Mouse (Mus musculus): Measurements from ENCODE around the gene Theg. TPM values are rescaled to one million over a fixed set of nuclear protein-coding genes. Genes with fewer than 3 reads are reported as not detected.

Gene Theg
- total and polyA plus RNA-seq, 3 experiments: not detected

DNA sequence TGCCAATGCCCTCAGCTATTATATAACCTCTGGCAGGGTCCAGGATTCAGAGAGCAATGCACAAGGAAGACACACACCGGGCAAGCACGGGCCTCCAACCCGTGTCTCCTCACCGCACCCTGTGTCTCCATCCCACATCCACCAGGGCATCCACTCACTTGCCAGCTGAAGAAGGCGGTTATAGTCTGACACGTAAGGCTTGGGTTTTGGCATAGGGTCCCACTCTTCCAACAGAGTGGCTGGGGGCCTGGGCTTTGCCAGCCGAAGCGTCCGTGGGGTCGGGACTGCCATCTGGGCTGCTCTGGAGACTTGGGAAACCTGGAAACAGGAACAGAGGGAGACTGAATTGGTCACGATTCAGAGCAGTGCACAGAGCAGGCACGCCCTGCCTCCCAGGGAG is 7.3 kb downstream of the Theg start:
- no peak for TF ChIP-seq UBTF (IDR thresholded peaks at IDR 0.05; ENCODE audit: borderline replicate concordance, insufficient read depth, low read depth, low read length)
- no peak for TF ChIP-seq TAL1 (IDR thresholded peaks at IDR 0.05; ENCODE audit: low read length)
- TF ChIP-seq KAT2A (conservative IDR thresholded peaks at IDR 0.05; ENCODE audit: low read depth, low read length): no peak
- no peak for TF ChIP-seq MAZ (IDR thresholded peaks at IDR 0.05; ENCODE audit: low read depth, low read length)
- TF ChIP-seq MEF2A (IDR thresholded peaks at IDR 0.05; ENCODE audit: extremely low read depth, insufficient replicate concordance, low read depth, low read length, poor library complexity, severe bottlenecking): no peak
- TF ChIP-seq MAX (IDR thresholded peaks at IDR 0.05; ENCODE audit: low read length): no peak
- TF ChIP-seq MYC (IDR thresholded peaks at IDR 0.05; ENCODE audit: low read depth, low read length): no peak
- no peak for TF ChIP-seq ZNF384 (IDR thresholded peaks at IDR 0.05; ENCODE audit: low read depth, low read length)
- no peak for TF ChIP-seq E2F4 (IDR thresholded peaks at IDR 0.05; ENCODE audit: borderline replicate concordance, low read depth, low read length)
- TF ChIP-seq SMC3 (IDR thresholded peaks at IDR 0.05; ENCODE audit: low read depth, low read length): no peak
- no peak for TF ChIP-seq ELF1 (IDR thresholded peaks at IDR 0.05; ENCODE audit: low read depth, low read length)
- TF ChIP-seq NELFE (IDR thresholded peaks at IDR 0.05; ENCODE audit: low read depth, low read length): no peak
- TF ChIP-seq CHD1 (IDR thresholded peaks at IDR 0.05; ENCODE audit: low read depth, low read length): no peak
- TF ChIP-seq RAD21 (IDR thresholded peaks at IDR 0.05; ENCODE audit: low read depth, low read length): no peak
- TF ChIP-seq NRF1 (IDR thresholded peaks at IDR 0.05; ENCODE audit: insufficient read depth, low read depth, low read length, poor library complexity, severe bottlenecking): no peak
- TF ChIP-seq POLR2A (IDR thresholded peaks at IDR 0.05; ENCODE audit: control insufficient read depth in 1 of 2, insufficient read depth in 1 of 2, low read depth in 1 of 2, low read length in 2 of 2, poor library complexity in 1 of 2): no peak
- no peak for TF ChIP-seq USF2 (IDR thresholded peaks at IDR 0.05; ENCODE audit: borderline replicate concordance in 1 of 2, insufficient read depth in 1 of 2, low read depth in 1 of 2, low read length in 2 of 2)
- no peak for TF ChIP-seq RCOR1 (IDR thresholded peaks at IDR 0.05; ENCODE audit: low read depth, low read length)
- no peak for TF ChIP-seq USF1 (IDR thresholded peaks at IDR 0.05; ENCODE audit: low read depth, low read length)
- no peak for TF ChIP-seq ZMIZ1 (IDR thresholded peaks at IDR 0.05; ENCODE audit: low read depth, low read length)
- Histone ChIP-seq H3K27ac (ENCODE audit: control insufficient read depth, low read depth, low read length) (no peak overlapping the region), H3K36me3 (ENCODE audit: control insufficient read depth in 1 of 2, insufficient read depth in 2 of 2, low read length in 2 of 2) (no peaks in the 10 kb centered on the region), H3K4me1 (ENCODE audit: control insufficient read depth in 1 of 2, insufficient read depth in 2 of 2, low read length in 2 of 2) (no peaks in the 10 kb centered on the region), H3K27me3 (ENCODE audit: control insufficient read depth in 1 of 2, insufficient read depth in 2 of 2, low read length in 2 of 2) (no peaks in the 10 kb centered on the region; a peak in 1 of 4 replicates), H3K79me2 (ENCODE audit: control insufficient read depth, insufficient read depth, low read length, poor library complexity) (no peaks in the 10 kb centered on the region), H3K4me3 (ENCODE audit: control insufficient read depth in 1 of 2, insufficient read depth in 1 of 2, low read depth in 2 of 2, low read length in 2 of 2) (no peak overlapping the region), H3K9ac (ENCODE audit: control insufficient read depth, low read depth, low read length, poor library complexity, severe bottlenecking) (no peak overlapping the region), H3K9me3 (replicated peaks; ENCODE audit: insufficient read depth, low read length) (no peaks in the 10 kb centered on the region)
- DNase-seq (ENCODE audit: low read depth, low spot score): no peak

DNA sequence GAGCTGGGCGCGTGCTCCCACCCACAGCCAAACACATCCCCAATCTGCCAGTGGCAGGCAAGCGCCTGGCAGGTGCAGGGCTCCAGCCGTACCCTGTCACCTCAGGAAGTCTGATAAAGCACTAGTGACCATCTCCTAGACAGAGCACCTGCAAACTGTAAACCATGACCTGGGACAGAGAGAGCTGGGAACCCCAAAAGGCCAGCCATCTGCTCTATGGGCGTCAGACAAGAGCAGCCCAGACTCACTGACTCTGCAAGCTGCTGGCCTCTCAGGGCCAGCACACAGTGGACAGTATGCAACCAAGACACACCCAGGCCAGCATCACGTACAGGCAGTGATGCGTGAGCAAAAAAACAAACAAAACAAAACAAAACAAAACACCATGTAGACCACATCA is 8.2 kb downstream of the Theg start:
- Histone ChIP-seq H3K9ac (ENCODE audit: control insufficient read depth, low read depth, low read length, poor library complexity, severe bottlenecking) (no peak overlapping the region), H3K4me3 (ENCODE audit: control insufficient read depth in 1 of 2, insufficient read depth in 1 of 2, low read depth in 2 of 2, low read length in 2 of 2) (no peak overlapping the region), H3K79me2 (ENCODE audit: control insufficient read depth, insufficient read depth, low read length, poor library complexity) (no peaks in the 10 kb centered on the region), H3K9me3 (replicated peaks; ENCODE audit: insufficient read depth, low read length) (no peaks in the 10 kb centered on the region), H3K4me1 (ENCODE audit: control insufficient read depth in 1 of 2, insufficient read depth in 2 of 2, low read length in 2 of 2) (no peaks in the 10 kb centered on the region), H3K27ac (ENCODE audit: control insufficient read depth, low read depth, low read length) (no peak overlapping the region), H3K36me3 (ENCODE audit: control insufficient read depth in 1 of 2, insufficient read depth in 2 of 2, low read length in 2 of 2) (no peaks in the 10 kb centered on the region), H3K27me3 (ENCODE audit: control insufficient read depth in 1 of 2, insufficient read depth in 2 of 2, low read length in 2 of 2) (no peaks in the 10 kb centered on the region; a peak in 1 of 4 replicates)
- no peak for TF ChIP-seq MAFK (IDR thresholded peaks at IDR 0.05; ENCODE audit: borderline replicate concordance, low read depth, low read length)
- DNase-seq (ENCODE audit: low read depth, low spot score): no peak

Data from MEL (cell line).